Mouse (Mus musculus) kidney, embryonic 15.5 days (tissue): ENCODE data around the gene Psmd5. TPM values are rescaled to one million over a fixed set of nuclear protein-coding genes. Genes with fewer than 3 reads are reported as not detected.
A peak's percentile ranks its signal among the peaks of the same experiment; 100 is the strongest.
"Not testable (repeated sequence)": the region's sequence is repeated elsewhere in the genome, so short reads cannot be mapped to it uniquely, and the experiment has no call there.

Source experiments
- ATAC-seq: fragments of 200-750 bp; cut with Nextera tagmentation; replicated peaks from 2 replicates; pipeline ENCODE4 v1.8.0; 2017; ENCODE audit warnings: moderate TSS enrichment; ENCODE audit not compliant: low FRiP score
- H3K27ac ChIP-seq: fragments of 300-500 bp; sonication (generic); 2 replicates; pipeline ENCODE4 v1.5.1; 2015; ENCODE audit warnings: mild to moderate bottlenecking, inconsistent platforms
- H3K27me3 ChIP-seq: fragments of 300-500 bp; sonication (generic); 2 replicates; pipeline ENCODE4 v1.6.1; 2015; ENCODE audit warnings: inconsistent platforms
- H3K36me3 ChIP-seq: fragments of 300-500 bp; sonication (generic); 2 replicates; pipeline ENCODE4 v1.6.1; 2015; ENCODE audit warnings: inconsistent platforms
- H3K4me1 ChIP-seq: fragments of 300-500 bp; sonication (generic); 2 replicates; pipeline ENCODE4 v1.6.1; 2015; ENCODE audit warnings: inconsistent platforms
- H3K4me2 ChIP-seq: fragments of 300-500 bp; sonication (generic); 2 replicates; pipeline ENCODE4 v1.6.1; 2015; ENCODE audit warnings: moderate library complexity, mild to moderate bottlenecking, inconsistent platforms
- H3K4me3 ChIP-seq: fragments of 300-500 bp; sonication (generic); replicated peaks from 2 replicates; pipeline ENCODE4 v1.5.1; 2015; ENCODE audit warnings: mild to moderate bottlenecking, inconsistent platforms
- H3K9ac ChIP-seq: fragments of 300-500 bp; sonication (generic); 2 replicates; pipeline ENCODE4 v1.6.1; 2015; ENCODE audit warnings: mild to moderate bottlenecking, inconsistent platforms
- H3K9me3 ChIP-seq: fragments of 300-500 bp; sonication (generic); replicated peaks from 2 replicates; pipeline ENCODE4 v1.6.1; 2016; ENCODE audit warnings: inconsistent platforms
- WGBS: fragments of 180-500 bp; shearing (Covaris S2); methylation state at CpG from one replicate; pipeline ENCODE4 v1.1.7; 2015; ENCODE audit warnings: mixed read lengths; 5-methylcytosine and 5-hydroxymethylcytosine counted together
- polyA plus RNA-seq: library from polyadenylated mRNA; unstranded; fragments of >200 nt; fragmentation: Nextera tagmentation; extraction: Ambion mirVana; gene quantifications from 2 replicates; pipeline ENCODE4 v1.2.1, GENCODE M21; 2015

Gene Psmd5
- polyA plus RNA-seq, 1 experiment from 2014 or later = 116 TPM

DNA sequence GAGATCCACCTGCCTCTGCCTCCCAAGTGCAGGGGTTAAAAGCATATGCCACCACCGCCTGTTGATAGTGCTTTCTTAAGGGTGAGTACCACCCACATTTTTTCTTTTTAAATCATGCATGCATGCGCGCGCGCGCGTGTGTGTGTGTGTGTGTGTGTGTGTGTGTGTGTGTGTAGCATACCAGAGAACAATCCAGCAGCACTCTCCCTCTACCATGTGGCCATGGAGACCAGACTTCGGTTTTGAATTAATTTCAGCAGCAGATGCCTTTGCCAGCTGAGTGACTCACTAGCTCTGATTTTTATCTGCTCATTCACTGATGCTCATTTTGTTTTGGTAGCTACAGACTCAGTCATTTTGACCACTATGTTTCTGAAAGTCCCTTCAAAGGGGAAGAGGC lies 33.1 kb downstream of the Psmd5 start:
- Histone ChIP-seq H3K27ac (no peak overlapping the region), H3K4me1 (no peaks in the 10 kb centered on the region), H3K36me3 (no peaks in the 10 kb centered on the region), H3K27me3 (no peaks in the 10 kb centered on the region), H3K4me3 (no peak overlapping the region), H3K4me2 (no peak overlapping the region), H3K9ac (no peak overlapping the region), H3K9me3 (no peaks in the 10 kb centered on the region)
- no peak for ATAC-seq
- 85% methylated on average over 8 of the region's 8 CpGs for WGBS

DNA sequence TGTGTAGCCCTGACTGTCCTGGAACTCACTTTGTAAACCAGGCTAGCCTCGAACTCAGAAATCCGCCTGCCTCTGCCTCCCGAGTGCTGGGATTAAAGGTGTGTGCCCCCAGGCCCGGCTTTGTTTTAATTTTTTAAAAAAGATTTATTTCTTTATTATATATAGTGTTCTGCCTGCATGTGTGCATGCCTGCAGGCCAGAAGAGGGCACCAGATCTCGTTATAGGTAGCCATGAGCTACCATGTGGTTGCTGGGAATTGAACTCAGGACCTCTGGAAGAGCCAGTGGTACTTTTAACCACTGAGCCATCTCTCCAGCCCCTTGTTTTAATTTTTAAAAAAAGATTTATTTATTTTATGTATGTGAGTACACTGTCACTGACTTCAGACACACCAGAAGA lies 34.6 kb downstream of the Psmd5 start:
- not testable (repeated sequence) for H3K9me3 ChIP-seq, H3K9ac ChIP-seq, ATAC-seq, H3K4me1 ChIP-seq, H3K4me2 ChIP-seq, H3K4me3 ChIP-seq, H3K36me3 ChIP-seq, H3K27me3 ChIP-seq, H3K27ac ChIP-seq
- WGBS = 79% methylated on average over 5 of the region's 5 CpGs

DNA sequence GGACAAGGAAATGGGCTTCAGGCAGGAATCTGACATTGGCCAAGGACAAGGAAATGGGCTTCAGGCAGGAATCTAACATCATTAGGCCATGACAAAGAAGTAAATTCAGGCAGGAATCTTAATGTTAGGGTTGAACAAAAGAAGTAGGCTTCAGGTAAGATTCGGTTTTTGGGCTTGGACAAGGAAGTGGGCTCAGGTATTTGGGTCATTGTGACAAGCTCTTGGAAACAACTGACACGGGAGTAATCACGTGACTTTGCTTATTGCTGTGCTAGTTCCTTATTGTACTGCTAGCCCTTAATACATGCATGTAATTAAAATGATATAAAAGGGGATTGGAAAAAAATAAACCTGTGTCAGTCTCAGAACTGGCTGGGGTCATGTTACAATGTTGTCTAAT lies 39.1 kb downstream of the Psmd5 start:
- Histone ChIP-seq H3K4me2 (no peak overlapping the region), H3K27ac (no peak overlapping the region), H3K36me3 (no peaks in the 10 kb centered on the region), H3K4me1 (no peaks in the 10 kb centered on the region), H3K9ac (no peak overlapping the region), H3K9me3 (no peaks in the 10 kb centered on the region), H3K4me3 (no peak overlapping the region), H3K27me3 (no peaks in the 10 kb centered on the region)
- no peak for ATAC-seq
- WGBS = 73% methylated on average over 3 of the region's 3 CpGs

DNA sequence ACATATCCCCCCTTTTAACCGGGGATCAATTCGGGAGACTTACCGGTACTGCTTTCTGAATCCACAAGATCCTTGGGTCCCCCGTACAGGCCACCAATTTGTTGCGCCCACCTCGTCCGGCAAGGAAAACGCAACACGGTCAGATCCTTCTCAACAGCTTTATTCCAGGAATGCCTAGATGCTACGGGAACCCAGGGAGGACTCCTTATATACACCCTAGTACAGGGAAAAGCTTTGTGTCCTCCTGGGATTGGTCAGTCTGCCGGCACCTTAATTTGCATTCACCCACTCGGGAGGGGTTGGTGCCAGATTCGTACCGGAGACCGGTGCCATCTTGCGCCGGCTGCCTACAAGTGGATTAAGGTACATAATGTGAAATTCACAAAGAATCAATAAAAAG lies 41.1 kb downstream of the Psmd5 start:
- Histone ChIP-seq H3K4me2 (no peak overlapping the region), H3K27ac (no peak overlapping the region), H3K27me3 (no peaks in the 10 kb centered on the region), H3K4me1 (no peaks in the 10 kb centered on the region), H3K9me3 (0 out of 2 replicates have a peak, but pooled peaks cover 4% of the 10 kb centered on the region), H3K9ac (no peak overlapping the region), H3K36me3 (no peaks in the 10 kb centered on the region), H3K4me3 (no peak overlapping the region)
- WGBS = 89% methylated on average over 17 of the region's 17 CpGs
- no peak for ATAC-seq

DNA sequence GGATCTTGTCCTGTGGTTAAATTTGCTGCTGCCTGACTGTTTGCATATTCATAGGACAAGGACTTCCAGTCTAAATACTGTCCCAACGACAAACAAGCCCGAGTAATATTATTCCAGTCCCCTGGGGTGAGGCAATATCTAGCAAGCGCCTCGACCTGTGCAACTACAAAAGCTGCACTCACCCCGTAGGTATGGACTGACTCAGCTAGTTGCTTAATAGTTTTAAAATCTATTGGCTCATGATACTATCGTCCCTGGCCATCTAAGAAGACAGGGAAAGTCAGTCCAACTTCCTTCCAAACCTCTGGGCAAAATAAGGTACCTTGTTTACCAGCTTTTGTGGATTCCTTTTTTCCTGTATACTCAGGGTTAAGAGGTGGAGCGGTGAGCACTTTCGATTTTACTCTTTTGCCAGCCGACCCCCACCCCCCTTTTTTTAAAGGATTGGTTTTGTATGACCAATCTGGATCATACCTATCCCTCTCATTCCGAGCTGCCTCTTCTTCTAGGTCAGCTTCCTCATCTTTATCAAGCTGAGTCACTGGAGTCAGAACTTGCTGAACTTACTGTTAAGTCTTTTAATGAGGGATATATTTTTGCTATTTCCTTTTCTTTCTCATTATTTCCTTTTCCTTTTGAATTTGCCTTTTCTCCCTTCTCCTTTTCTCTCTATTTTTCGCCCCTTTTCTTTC lies 41.9 kb downstream of the Psmd5 start, which contains the start of gene Gm34653:
Gm34653 (plus strand) TSS at position 242 of the 692 bp plus-strand sequence.
- 71% methylated on average over 11 of the region's 11 CpGs for WGBS
- H3K4me2 ChIP-seq, H3K4me1 ChIP-seq, H3K9me3 ChIP-seq, H3K9ac ChIP-seq, H3K36me3 ChIP-seq, ATAC-seq, H3K27ac ChIP-seq, H3K4me3 ChIP-seq, H3K27me3 ChIP-seq: not testable (repeated sequence)

DNA sequence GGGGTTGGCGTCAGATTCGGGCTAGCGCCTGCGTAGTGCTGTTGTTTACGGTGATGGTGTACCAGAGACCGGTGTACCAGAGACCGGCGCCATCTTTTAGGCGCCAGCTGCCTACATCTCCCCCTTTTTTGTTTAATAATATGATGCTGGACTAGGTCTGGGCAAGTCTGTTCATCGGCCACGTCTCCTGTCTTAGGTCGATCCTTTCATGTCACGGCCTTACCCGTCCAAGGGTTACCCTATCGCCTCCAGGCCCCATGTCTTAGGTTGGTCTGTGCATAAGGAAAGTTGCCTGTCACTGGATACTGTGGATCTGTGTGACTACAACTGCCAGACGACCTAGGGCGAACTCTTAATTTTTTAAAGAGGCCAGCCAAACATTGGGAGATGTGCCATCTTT lies 44.7 kb downstream of the Psmd5 start:
- H3K27ac ChIP-seq = not testable (repeated sequence)
- WGBS = 94% methylated on average over 17 of the region's 17 CpGs

DNA sequence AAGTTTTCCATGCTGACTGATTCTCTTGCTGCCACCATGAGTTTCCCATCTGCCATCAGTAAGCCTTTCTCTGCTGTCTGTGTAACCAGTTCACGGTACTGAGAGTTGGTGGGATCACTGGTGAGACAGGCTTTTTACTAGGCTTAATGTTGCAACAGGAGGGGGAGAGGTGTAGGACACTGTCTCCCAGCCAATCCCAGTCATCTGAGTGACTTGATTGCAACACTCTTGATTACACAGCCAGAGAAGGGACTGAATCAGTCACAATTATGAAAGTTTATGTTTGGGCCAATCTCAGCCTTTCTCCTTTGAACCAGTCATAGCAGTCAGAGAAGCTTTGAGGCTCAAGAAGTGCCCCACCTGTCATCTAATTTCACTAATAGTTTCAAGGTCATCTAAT lies 46.7 kb downstream of the Psmd5 start:
- H3K9ac ChIP-seq = no peak overlapping the region
- H3K4me1 ChIP-seq = peaks cover 22% of the 10 kb centered on the region
- H3K4me2 ChIP-seq = no peak overlapping the region
- H3K36me3 ChIP-seq = peaks cover 6% of the 10 kb centered on the region; the same call in 1 of the 2 replicates
- H3K9me3 ChIP-seq = 0 out of 2 replicates have a peak, but pooled peaks cover 4% of the 10 kb centered on the region
- 79% methylated on average over 1 of the region's 1 CpGs for WGBS
- H3K27me3 ChIP-seq = no peaks in the 10 kb centered on the region
- no peak for ATAC-seq
- no peak overlapping the region for H3K4me3 ChIP-seq
- H3K27ac ChIP-seq = no peak overlapping the region

More for the DNA sequence above, 44.7 kb downstream of the Psmd5 start:
- not testable (repeated sequence) for H3K9ac ChIP-seq, H3K27me3 ChIP-seq, ATAC-seq, H3K4me3 ChIP-seq, H3K4me2 ChIP-seq, H3K4me1 ChIP-seq, H3K36me3 ChIP-seq, H3K9me3 ChIP-seq

DNA sequence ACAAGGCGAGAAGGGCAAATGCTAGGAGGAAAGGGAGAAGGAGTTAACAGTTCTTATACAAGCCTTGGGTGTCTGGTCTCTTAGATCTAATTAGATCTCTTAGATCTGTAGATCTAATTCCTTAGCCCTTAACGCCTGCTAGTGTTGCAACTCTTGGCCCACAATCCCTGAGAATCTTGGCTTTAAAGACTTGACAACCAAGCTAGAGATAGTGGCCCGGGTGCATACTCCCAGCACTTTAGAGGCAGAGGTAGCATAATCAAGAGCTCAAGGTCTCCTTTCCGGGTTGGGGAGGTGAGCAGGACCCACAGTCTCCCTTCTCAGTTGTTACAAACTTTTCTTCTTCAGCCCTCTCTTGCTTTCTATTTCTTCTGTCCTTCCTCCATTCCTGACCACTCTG lies 47.2 kb downstream of the Psmd5 start:
- Histone ChIP-seq H3K9ac (no peak overlapping the region), H3K27me3 (no peaks in the 10 kb centered on the region), H3K27ac (no peak overlapping the region), H3K4me2 (no peak overlapping the region), H3K36me3 (peaks cover 8% of the 10 kb centered on the region; the same call in 1 of the 2 replicates), H3K4me3 (no peak overlapping the region), H3K9me3 (0 out of 2 replicates have a peak, but pooled peaks cover 4% of the 10 kb centered on the region), H3K4me1 (peaks cover 22% of the 10 kb centered on the region)
- WGBS = 85% methylated on average over 4 of the region's 4 CpGs
- no peak for ATAC-seq

DNA sequence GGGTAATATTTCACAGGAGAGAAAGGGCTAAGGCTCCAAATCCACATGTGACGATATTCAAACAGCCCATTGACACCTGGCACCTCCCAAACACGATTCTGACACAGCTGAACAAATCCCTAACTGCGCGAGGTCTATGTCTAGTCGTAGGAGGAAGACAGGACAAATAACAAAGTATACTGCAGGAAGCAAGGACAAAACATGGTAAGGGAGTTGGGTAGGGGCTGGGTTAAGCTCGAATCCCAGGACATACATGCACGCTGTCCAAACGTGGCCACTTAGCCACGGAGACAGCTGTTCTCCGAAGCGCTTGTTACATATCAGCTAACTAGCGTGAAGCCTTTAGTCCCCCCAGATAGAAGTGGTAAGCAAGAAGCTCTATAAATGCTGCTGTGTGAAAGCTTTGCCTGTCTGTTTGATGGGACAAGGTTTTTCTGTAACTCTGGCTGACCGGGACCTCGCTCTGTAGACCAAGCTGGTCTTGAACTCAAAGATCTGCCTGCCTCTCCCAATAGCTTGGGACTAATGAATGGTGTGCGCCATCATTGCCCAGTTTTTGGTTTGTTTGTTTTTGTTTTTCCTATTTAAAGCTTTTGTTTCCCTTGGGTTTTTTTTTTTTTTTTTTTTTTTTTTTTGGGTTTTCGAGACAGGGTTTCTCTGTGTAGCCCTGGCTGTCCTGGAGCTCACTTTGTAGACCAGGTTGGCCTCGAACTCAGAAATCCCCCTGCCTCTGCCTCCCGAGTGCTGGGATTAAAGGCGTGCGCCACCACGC lies 48.1 kb downstream of the Psmd5 start:
- whole genome bisulfite sequencing = 33% methylated on average over 20 of the region's 21 CpGs
- Histone ChIP-seq H3K4me2 (peak overlapping the region; percentile 89), H3K36me3 (peaks cover 17% of the 10 kb centered on the region), H3K4me3 (peak overlapping the region; percentile 85), H3K9me3 (0 out of 2 replicates have a peak, but pooled peaks cover 4% of the 10 kb centered on the region), H3K27ac (peak overlapping the region; percentile 92), H3K9ac (peak overlapping the region; percentile 96), H3K4me1 (peaks cover 22% of the 10 kb centered on the region), H3K27me3 (no peaks in the 10 kb centered on the region)
- no peak; the same call in 1 of the 2 replicates for ATAC-seq

DNA sequence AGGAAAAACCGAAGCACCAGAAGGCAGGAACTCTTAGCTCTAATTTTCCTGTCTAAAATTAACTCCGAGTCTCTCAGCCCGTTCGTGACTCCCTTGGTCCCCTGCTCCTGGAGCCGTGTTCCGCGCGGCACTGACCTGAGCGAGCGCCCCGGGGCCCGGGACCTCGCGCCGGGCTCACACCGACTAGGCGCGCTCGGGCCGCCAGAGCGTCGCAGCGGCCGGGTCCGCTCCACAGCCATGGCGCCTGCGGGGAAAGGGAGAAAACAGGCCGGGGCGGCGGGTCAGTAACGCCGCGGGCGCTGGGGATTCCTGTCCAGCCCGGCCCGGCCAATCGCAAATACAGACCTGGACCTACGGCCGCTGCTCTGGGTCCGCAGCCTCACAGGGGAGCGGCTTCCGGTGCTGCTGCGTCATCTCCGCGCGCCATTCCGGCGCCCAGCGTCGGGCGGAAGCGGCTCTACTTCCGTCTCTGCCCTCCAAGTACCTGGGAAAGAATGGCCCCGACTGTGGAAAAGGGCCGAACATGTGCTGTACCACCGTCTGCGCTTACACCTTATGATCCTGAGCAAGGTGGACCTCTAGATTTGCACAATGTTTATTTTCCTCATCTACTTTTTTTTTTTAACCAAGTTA lies 48.8 kb downstream of the Psmd5 start, which contains the start of gene Fbxw2:
Fbxw2 (minus strand) TSS at position 485 of the 633 bp plus-strand sequence.
- Histone ChIP-seq H3K9me3 (0 out of 2 replicates have a peak, but pooled peaks cover 4% of the 10 kb centered on the region), H3K27me3 (no peaks in the 10 kb centered on the region), H3K4me1 (peaks cover 22% of the 10 kb centered on the region), H3K36me3 (peaks cover 22% of the 10 kb centered on the region), H3K4me2 (peak within 1 kb of the TSS; percentile 89), H3K27ac (peak within 1 kb of the TSS; percentile 92), H3K4me3 (peak within 1 kb of the TSS; percentile 85), H3K9ac (peak within 1 kb of the TSS; percentile 96)
- WGBS = under 1% methylated on average over 57 of the region's 57 CpGs
- peak; percentile 98 for ATAC-seq

DNA sequence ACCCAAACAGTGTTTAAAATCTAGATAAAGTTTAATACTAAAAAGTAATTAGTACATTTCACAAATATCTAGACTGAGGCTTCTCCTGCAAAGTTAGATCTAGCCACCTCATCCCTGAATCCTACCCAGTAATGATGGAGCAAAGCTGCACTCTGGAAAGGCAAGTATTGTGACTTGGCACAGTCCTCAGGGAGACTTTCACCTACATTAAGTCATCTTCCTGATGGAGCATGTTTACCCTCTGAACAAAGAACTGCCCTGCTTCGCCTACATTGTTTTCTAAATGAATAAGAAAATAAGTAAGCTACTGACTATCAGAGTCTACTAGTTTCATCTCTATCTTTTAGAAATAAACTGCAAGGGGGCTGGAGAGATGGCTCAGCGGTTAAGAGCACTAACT lies 56.3 kb downstream of the Psmd5 start:
- peaks cover 85% of the 10 kb centered on the region for H3K36me3 ChIP-seq
- 94% methylated on average over 2 of the region's 2 CpGs for whole genome bisulfite sequencing

DNA sequence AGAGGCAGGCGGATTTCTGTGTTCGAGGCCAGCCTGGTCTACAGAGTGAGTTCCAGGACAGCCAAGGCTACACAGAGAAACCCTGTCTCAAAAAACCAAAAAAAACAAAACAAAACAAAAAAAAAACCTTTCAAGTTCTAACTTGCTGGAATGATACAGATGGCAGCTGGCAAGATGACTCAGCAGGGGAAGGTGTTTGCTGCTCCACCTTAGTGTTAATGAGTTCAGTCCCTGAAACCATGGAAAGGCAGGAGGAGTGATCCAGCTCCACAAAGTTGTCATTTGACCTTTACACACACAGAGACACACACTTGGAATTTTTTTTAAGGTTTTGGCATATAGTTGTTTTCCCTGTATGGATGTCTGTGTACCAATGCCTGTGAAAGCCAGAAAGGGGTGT lies 58.9 kb downstream of the Psmd5 start:
- not testable (repeated sequence) for ATAC-seq, H3K4me2 ChIP-seq, H3K4me3 ChIP-seq, H3K27me3 ChIP-seq, H3K9me3 ChIP-seq, H3K27ac ChIP-seq, H3K4me1 ChIP-seq, H3K9ac ChIP-seq
- WGBS = 92% methylated on average over 2 of the region's 2 CpGs
- H3K36me3 ChIP-seq = peaks cover 93% of the 10 kb centered on the region

More for the DNA sequence above, 56.3 kb downstream of the Psmd5 start:
- Histone ChIP-seq H3K9ac (no peak overlapping the region), H3K27ac (no peak overlapping the region), H3K4me3 (no peak overlapping the region), H3K4me1 (no peaks in the 10 kb centered on the region), H3K9me3 (no peaks in the 10 kb centered on the region), H3K27me3 (no peaks in the 10 kb centered on the region), H3K4me2 (no peak overlapping the region)
- no peak for ATAC-seq
